Mouse (Mus musculus) heart, adult 18-20 months (tissue): Measurements from ENCODE around the gene Pus1. TPM values are rescaled to one million over a fixed set of nuclear protein-coding genes. Genes with fewer than 3 reads are reported as not detected.

ENCODE experiments used
- DNase-seq, 2 experiments: peaks; one replicate each; pipeline ENCODE4 v3.0.0; 2021 to 2022; ENCODE audit warnings: mixed read lengths in 1 of 2
- long read RNA-seq, 2 experiments: library from polyadenylated mRNA; stranded (forward); transcript quantifications; one replicate each; pipeline ENCODE4 v2.0.0; 2021
- total RNA-seq, 2 experiments: library from RNA; stranded (reverse); gene quantifications; 2 replicates each; pipeline ENCODE4 v1.2.3; 2021

Gene Pus1
- 10 to 100 TPM; 23.2 to 23.8 TPM for total RNA-seq
- long read RNA-seq, experiment 1, partial matches to known transcripts: 2 of 15 reads
- long read RNA-seq, experiment 1, other reads (novel, unspliced or antisense): 9 of 15 reads
- long read RNA-seq, experiment 2, partial matches to known transcripts: 1 of 4 reads
- long read RNA-seq, experiment 2, other reads (novel, unspliced or antisense): 1 of 4 reads

DNA sequence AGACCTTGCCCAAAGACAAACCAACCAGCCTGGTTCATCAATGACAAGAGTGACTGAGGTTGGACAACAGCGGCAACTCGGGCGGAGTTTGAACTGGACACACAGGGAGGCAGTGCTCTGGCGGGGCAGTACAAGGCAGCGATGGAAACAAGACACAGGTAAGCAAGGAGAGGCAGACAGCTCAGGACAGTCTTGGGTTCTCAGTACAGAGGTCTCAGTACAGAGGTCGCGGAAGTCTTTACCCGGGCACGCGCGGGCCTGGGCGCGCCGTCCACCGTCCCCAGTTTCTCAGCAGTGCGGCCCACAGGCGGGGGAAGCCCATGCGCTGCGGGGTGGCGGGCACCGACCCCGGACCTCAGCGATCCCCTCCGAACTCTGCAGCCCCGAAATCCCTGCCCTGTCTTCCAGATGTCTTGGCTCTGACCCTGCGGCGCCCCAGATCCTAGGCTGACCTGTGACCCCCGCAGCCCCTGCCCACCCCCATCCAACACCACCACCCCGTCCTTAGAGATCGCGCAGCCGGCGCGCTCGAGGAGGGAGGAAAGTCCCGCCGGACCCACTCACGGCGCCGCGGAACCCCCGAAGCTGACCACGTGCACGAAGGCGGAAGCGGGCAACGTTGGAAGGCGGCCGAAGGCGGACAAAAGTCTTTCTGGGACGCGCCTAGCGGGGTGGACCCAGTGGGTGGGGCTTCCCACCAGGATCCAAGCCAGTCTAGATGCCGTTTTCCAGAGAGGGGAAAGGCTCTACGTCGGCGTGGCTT is at the start of gene Pus1:
Gene Pus1 (minus strand): TSS at position 662 of the 763 bp plus-strand sequence.
- DNase-seq: peak; percentile 97 to 99

DNA sequence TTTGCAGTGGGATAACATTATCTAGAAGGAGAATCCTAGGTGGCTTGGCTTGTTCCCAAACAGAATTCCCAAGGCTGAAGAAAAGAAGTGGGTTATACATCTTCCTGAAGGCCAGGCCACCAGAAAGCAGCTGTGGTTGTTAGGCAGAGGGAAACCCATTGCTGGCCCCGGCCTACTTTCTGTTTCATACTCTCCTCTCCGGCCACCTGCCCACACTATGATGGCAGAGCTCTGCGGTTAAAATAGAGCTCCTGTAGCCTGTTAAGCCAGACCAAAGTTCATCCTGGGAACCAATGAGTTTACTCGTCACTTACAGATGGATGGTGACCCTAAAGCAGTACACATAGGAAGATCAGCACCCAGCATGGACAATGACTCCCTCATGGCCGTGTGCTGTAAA is 47.1 kb upstream of the Pus1 start:
- DNase-seq: no peak

DNA sequence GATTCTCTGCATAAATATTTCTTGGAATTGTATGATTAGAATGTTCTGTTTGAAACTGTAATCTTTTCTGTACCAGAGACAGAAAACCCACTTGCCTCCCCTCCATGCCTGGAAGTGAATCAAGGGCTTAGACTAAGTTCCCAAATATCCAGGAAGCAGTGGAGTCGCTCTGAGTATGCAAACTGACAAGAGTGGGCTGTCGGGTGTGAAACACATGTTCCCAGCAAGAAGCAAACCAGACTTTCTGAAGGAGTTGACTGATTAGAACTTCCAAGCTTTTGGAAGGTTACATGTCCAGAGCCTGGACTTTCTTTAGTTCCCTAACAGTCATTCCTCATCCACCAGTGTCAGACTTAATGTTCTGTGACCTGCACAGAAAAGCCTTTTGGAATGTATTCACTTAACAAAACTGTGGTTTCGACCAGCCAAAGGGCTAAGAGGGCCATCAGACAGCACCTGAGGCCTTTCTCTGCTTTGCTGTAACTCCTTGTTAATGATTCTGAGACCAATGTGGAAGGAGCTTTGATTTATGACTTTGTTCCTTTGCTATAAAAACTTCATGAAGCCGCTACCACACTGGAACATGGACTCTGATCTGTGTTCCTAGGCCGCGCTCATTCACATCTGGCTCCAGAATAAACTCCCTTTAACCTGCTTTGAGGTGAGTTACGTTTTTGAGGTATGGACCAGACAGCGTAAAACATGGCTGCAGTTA is 46.5 kb upstream of the Pus1 start:
- no peak for DNase-seq

DNA sequence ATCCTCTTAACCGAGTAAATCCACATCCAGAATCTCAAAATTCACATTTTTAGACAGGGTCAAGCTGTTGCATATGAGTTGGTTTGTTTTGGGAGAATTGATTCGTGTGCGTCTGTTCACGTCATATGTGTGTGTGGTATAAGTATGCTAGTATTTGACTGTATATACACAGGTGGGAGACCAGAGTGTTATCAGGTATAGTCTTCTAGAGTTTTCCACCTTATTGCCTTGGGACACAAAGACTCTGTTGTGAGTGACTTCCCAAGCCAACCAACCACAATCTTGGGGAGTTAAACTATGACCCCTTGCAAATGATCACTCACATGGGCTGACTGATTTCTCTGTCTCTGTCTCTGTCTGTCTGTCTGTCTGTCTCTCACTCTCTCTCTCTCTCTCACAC is 44.0 kb upstream of the Pus1 start:
- no peak for DNase-seq

DNA sequence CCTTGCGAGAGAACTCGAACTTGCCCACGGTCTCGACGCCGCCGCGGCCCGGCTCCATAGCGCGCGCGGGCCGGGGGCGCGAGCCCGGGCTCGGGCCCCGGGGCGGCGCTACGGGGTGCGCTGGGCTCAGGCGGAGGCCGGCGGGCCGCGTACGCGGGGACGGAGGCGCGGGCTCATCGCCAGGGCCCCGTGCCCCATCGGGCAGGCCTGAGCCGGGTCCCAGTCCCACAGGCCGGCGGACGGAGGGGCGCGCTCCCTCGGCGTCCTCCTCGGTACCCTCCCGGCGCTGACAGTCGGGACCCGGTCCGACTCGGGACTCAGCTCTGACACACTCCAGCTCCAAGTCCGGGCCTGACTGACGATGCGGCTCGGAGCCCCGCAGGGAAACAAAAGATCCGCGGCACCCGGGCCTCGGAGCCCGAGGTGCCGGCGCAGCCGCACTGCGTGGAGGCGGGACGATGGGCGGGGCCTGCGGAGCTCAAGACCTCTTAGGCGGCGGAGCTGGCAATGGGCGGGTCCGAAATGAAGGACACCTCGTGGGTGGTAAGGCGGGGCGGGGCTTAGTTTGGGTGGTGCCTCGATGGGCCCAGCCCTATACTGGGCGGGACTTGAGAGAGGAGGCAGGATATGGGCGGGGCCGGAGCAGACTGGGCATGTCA is 29.3 kb upstream of the Pus1 start, which contains the start of gene Ulk1:
Gene Ulk1 (minus strand): TSS at position 431 of the 659 bp plus-strand sequence.
- DNase-seq: peak; percentile 99 to 100

DNA sequence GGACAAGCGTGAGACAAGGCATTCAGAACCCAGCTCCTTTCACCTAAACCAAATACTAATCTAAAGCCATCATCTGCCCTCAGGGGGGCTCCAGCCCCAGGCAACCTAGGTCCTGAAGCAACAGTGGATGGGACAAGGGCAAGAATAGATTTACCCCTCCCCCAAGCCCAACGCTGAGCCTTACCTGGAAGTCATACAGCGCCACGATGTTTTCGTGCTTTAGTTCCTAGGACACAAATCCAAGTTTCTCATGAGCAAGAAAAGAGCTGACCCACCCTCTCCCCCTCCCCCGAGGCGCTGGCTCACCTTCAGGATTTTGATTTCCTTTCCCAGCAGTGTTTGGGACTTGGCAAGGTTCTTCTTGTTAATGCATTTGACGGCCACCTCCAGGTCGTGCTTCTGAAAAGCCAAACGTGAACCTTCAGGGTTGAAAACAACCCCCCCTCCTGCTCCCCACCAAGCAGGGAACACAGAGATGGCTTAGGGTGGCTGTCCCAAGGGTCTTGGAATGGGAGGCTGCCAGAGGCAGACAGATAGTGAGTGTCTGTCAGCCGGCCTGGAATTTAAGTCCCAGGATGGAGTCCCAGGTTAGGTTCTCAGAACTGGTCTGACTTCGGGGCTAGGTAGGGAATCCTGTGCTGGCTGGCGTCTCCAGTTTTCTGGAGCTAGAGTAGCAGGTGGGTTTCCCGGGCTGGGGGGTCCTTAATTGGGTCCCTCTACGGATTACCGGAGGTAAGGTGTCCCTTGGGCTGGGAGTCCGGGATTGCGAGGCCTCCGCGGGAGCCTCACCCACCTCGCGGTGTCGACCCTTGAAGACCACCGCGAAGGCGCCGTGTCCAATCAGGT is 28.6 kb upstream of the Pus1 start:
- DNase-seq: peak; percentile 32 to 70

DNA sequence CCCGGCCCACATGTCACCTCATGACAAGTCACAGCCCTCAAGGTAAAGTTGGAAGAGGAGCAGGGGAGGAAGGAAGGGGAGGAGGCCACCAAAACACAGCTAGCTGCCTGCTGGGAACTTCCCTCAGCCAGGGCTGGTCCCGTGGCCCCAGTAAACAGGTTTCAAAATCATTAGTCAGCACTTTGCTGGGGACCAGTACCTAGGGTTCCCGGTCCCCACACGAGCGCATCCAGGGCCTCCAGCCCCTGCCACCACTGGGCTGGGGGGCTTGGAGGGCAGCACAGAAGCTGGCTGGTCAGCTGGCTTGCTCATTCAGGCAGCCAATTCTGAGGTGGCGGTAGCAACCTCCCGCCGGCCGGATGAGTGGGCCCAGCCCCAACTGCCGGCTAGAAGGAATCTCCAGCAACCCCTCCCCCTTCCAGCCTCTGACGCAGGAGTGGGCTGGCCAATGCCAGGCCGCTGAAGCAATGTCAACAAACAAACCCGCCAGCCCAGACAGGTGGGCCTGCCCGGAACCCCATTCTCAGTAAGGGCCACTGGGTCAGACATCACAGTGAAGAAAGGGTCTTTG is 27.7 kb upstream of the Pus1 start:
- DNase-seq: peak; percentile 94

DNA sequence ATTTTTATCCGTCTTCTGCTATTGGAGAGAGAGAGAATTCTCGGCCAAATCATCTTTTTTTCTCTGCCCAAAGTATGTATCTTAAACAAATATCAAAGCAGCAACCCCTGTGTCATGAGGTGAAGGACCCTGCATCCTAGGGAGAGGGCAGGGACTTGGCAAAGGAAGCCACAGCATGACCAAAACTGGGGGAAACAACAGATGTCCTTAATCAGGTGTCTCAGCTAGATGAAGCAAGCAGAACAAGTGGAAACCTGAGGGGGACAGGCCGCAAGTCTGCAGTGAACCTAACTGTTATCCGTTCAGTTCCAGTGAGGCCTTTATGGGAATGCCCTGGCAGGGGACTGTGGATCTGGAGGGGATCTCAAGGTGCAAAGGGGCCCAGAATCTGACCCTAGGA is 27.0 kb upstream of the Pus1 start:
- DNase-seq: no peak

DNA sequence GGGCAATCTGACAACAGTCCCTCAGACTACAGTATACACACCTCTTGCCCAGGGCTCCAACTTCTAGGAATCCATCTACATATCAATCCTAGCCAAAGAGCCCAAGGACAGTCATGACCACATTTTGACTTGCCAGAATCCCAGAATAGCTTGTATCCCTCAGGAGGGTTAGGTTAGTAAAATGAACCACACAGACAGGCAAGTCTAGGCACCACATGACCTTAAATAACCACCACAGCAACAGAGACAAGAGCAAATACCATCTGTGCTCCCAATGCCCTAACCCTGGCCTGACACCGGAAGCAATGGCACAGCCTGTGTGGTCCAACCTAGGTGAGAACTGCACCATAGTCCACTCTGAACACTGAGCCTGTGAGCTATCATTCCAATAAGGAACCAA is 26.2 kb upstream of the Pus1 start:
- peak in 1 of 2 experiments; percentile 53 for DNase-seq

DNA sequence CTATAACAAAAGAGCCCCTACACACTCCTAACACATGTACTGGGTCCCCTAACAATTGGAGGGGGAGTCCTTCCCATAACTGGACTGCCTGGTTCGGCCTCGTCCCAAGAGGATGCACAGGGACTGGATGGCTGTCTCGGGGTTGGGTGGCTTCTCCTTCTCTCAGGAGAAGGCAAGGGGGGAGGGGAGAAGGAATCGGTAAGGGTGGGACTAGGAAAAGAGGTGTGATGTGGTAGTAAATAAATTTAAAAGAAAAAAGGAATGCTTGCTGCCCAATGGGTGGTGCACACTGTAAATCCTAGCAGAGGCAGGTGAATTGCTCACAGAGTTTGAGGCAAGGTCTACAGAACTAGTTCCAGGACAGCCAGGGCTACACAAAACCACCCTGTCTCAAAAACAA is 25.7 kb upstream of the Pus1 start:
- no peak for DNase-seq

DNA sequence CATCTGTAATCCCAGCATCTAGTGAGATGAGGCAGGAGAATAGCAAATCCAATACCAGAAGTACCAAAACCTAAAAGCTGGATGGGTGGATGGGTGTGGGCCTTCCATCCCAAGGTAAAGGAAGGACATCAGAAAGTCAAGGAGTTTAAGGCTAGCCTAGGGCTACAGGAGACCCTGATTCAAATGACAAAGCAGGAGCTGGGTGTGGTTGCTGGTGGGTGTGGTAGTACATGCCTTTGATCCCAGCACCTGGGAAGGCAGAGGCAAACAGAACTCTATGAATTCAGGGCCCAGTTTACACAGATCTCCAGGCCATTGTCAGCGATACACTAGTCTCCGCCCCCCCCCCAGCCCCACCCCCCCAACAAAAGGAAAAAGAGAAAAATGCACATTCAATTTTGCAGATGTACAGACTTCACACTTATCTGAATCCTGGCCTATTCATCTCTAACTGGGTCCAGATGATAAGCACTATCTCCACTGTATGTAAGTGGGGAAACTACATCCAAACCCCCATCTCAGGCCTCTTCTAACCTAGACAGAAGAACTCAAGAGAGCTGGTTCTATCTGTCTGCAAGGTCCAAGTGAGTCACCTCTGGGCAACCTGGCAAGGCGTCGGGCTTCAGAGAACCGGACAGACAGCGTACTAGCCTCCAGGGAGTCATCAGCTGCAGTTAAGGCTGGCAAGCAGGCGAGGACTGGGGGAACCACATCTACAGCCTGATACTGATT is 23.7 kb upstream of the Pus1 start:
- DNase-seq: no peak

DNA sequence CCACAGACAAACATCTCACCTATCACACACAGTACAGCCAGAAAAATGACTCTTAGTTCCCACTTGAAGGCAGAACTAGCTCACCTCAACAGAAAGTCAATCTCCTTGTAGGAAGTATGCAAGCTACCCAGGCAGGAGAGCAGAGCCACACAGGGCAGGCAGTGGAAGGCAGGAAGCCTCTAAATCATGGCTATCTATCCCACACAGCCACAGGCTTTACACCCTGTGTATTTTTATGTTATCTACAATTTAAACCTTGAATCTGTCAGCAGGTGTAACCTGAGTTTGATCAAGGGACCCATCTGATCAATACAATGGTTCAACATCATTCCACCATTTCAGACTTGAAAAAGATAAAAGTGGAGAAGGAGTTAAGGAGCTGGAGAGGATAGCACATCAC is 22.4 kb upstream of the Pus1 start:
- no peak for DNase-seq

DNA sequence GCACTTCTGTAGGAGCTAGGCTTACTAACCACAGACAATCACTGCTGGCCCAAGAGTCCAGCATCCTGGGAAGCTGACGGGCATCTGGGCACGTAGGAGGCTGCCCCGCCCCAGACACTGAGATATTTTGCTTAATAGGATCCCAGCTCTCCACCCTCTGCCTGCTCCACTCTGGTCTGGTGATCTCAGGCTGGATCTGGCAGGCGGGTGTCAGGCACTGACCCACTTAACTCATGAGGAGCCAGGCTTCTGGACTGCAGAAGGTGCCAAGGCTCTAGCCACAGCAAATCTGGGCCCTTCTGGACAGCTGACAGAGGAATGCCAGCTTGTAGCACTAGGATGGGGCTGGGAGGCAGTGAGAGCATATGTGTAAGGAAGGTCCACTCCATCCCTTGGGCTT is 21.7 kb upstream of the Pus1 start:
- peak in 1 of 2 experiments; percentile 69 for DNase-seq

DNA sequence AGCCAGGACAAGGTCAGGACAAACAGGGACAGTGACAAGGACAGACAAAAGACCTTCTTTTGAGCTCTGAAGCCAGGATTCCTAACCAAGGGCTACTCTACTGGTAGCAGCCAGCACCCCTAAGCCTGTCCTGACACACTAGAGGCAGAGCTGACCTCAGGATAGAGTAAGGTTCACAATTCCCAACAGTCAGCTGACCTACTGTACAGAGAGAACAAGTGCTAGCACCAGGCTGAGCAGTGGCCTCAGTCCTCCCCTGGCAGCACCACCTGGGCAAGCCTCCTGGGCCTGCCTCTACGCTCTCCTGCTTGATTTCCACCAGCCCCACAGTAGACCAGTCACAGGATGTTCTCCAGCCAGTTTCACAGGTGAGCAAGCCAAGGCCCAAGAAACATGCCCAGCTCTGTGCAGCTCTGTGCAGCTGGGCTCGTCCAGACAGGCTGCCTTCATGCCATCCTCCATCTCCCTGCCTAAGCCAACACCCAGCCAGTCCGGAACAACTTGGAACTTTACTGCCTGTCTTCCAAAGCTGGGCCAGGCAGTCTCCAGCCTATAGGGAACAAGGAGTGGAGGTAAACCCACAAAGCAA is 20.7 kb upstream of the Pus1 start:
- DNase-seq: no peak

DNA sequence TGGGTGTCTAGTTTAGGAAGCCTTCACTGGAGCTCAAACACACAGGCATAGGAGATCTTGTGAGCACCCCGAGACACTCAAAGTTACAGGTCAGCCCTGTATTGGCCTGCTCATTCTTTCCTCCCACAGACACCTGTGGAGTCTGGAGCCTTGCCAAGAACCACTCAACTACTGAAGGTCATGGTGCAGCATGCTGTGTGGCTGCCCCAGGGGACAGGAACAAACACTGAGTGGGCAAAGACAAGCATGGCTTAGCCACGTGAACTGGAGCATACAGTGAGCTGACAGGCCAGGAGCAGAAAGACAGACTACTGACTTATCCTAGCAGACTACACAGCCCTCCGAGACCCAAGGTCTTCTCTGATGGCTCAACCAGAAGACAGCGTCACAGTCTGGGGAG is 17.2 kb upstream of the Pus1 start:
- peak; percentile 55 to 66 for DNase-seq

DNA sequence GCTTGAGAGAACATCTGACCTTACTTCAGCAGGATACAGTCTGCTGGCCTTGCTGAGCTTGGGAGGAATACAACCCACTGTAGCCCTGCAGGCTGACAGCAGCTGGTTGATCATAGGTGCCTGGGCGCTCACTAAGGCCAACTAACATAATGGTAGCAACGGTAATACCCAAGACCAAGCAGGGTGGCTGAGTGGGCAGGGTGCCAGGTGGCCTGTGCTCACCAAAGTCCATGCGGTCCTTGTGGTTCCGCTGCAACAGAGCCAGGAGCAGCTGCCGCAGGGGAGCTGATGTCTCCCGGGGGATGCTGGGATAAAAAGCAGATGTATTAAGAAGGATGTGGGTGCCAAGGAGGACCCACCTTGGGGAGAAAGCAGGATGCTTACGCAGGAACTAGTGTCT is 13.9 kb upstream of the Pus1 start:
- no peak for DNase-seq

DNA sequence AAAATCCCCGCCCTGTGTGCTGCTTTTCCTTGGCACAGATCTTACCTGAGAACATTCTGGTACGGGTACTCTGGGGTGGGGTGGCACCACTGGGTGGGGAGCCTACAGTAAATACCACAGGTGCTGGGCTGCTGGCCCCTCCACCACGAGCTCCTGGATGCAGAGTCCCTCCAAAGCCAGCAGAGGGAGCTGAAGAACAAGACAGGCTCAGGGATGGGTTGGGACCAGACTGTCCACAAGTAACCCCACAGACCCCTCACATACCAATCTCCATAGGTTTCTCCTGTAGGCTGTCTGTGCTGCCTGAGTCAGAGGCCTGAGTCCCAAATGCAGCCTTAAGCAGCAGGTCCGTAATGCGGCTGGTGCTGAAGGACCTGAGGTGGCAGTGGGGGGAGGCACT is 8.2 kb upstream of the Pus1 start:
- peak; percentile 39 to 74 for DNase-seq

DNA sequence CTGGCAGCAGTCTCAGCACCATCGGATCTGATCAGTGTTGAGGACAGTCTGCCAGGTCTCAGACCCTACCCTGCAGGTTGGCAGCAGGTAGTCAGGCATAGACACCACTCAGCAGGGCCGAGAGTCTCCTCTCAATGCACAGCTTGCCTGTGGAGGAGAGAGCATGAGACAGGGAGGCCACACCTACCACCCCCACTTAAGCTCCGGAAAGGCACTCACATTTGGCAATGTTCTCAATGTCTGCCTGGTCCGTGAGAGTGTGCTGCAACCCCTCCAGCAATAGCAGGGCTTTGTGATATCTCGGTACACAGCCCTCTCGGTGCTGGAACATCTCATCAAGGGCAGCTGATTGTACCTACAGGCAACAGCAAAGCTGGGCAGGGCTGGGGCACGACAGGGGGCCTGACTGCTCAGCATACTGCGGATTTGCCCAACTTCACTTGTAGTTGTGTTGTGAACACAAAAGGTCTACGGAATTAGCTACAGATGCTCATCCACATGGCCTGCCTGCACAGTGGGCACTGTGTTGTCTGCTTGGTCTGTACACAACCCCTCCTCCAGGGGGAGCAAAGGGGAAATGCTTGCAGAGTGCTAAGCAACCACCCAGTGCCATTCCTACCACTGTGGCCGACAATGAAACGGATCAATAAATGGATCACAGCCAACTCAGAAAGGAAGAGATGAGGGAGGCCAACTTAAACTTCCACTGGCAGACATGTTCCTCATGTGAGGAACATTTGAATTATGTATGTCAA is 5.8 kb upstream of the Pus1 start:
- DNase-seq: no peak

DNA sequence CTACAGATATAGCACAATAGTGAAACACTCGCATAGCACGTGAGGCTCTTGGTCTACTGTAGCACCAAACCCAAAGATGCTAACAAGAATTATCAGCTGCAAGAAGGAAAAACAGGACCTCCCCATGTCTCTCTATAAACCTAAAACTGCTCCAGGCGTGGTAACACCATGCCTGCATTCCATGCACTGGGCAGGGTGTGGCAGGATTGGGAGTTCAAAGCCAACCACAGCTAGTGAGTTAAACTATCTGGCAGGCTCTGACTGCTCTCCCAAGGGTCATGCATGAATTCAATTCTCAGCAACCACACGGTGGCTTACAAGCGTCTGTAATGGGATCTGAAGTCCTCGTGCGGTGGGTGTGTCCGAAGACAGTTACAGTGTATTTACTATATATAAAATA is 2.7 kb upstream of the Pus1 start:
- DNase-seq: no peak
